Mouse (Mus musculus): ENCODE measurements at regions not wholly inside any gene's neighbourhood (a gene's known extent, or its start where the extent isn't known, plus 50 kb on each side); places are given as distances from the start of the nearest gene placed in this dataset.

DNA sequence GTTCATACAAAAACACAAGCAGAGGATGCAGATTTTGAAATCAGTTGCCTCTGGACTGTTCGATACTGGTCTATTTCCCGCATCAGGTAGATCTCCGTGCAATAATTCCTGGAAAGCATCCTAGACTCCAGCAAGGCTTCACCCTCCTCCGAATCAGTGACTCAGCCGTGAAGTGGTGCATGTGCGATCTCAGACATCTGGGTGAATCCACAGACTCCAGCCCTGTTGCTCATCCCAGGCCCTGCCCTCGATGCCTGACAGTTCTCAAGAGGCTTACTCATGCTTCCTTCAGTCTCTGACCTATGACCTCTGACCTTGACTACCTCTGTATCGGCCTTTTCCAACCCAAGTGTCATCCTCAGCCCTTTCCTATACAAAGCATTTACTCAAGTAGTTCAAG lies 68.1 kb upstream of the Ankrd55 start:
- Histone ChIP-seq H3K27me3 (ENCODE audit: control insufficient read depth, insufficient read depth, low read length) (no peaks in the 10 kb centered on the region), H3K9ac (ENCODE audit: low read length) (no peak overlapping the region), H3K36me3 (ENCODE audit: control insufficient read depth, insufficient read depth, low read length) (no peaks in the 10 kb centered on the region), H3K4me3 (ENCODE audit: low read depth, low read length) (no peak overlapping the region), H3K27ac (ENCODE audit: low read depth, low read length) (no peak overlapping the region), H3K4me2 (ENCODE audit: low read depth, low read length, severe bottlenecking) (no peak overlapping the region), H3K4me1 (replicated peaks; ENCODE audit: control insufficient read depth, insufficient read depth, low read length) (no peaks in the 10 kb centered on the region), H3K9me3 (ENCODE audit: control insufficient read depth, low read length) (no peaks in the 10 kb centered on the region)
- WGBS: 93% methylated on average over 8 of the region's 8 CpGs
- DNase-seq (ENCODE audit: low spot score) (no peak), ATAC-seq (replicated peaks; ENCODE audit: low FRiP score) (no peak)

DNA sequence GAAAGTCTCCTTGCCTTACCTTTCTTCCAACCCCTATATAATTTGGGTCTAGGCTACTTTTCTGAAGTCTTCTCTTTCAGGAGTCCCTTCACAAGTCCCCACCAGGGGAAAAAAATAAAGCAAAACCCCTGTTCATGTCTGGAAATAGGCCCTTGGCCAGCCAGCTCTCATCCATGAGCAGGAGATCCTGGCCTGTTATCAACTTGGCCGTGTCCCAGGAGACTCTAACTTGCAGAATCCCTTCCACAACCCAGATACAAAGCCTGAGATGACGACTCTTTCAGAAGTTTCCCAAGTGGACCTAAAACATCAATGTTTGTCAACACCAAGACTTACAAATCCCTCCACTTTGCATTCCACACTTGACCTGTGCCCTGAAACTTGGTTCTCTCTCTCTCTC lies 64.6 kb upstream of the Ankrd55 start:
- no peak overlapping the region for H3K4me2 ChIP-seq (ENCODE audit: low read depth, low read length, severe bottlenecking)
- no peak overlapping the region for H3K4me3 ChIP-seq (ENCODE audit: low read depth, low read length)
- H3K27ac ChIP-seq (ENCODE audit: low read depth, low read length): no peak overlapping the region
- no peak for ATAC-seq (replicated peaks; ENCODE audit: low FRiP score)
- WGBS: 84% methylated on average over 2 of the region's 2 CpGs
- no peak for DNase-seq (ENCODE audit: low spot score)
- no peak overlapping the region for H3K9ac ChIP-seq (ENCODE audit: low read length)
- no peaks in the 10 kb centered on the region for H3K27me3 ChIP-seq (ENCODE audit: control insufficient read depth, insufficient read depth, low read length)
- no peaks in the 10 kb centered on the region for H3K36me3 ChIP-seq (ENCODE audit: control insufficient read depth, insufficient read depth, low read length)
- no peaks in the 10 kb centered on the region for H3K9me3 ChIP-seq (ENCODE audit: control insufficient read depth, low read length)
- H3K4me1 ChIP-seq (replicated peaks; ENCODE audit: control insufficient read depth, insufficient read depth, low read length): no peaks in the 10 kb centered on the region

DNA sequence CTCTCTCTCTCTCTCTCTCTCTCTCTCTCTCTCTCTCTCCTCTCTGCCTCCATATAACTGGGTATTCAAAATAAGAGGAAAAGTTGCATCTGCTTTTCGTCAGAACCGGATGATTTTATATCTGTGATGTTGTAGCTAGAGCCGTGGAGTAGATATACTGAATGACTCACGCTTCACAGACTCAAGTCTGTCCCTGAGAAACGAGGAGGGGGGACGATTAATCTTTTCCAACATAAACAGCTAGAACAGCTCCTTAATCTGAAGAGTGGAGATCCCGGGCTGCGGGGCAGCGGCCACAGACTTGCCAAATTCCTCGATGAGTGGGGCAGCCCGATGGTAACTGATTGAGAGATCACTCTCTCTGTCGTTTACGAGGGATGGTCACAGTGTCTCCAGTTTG lies 60.5 kb upstream of the Ankrd55 start:
- no peak overlapping the region for H3K4me3 ChIP-seq (ENCODE audit: low read depth, low read length)
- no peaks in the 10 kb centered on the region for H3K27me3 ChIP-seq (ENCODE audit: control insufficient read depth, insufficient read depth, low read length)
- H3K4me1 ChIP-seq (replicated peaks; ENCODE audit: control insufficient read depth, insufficient read depth, low read length): no peaks in the 10 kb centered on the region
- DNase-seq (ENCODE audit: low spot score) (no peak), ATAC-seq (replicated peaks; ENCODE audit: low FRiP score) (no peak)
- no peak overlapping the region for H3K4me2 ChIP-seq (ENCODE audit: low read depth, low read length, severe bottlenecking)
- H3K9me3 ChIP-seq (ENCODE audit: control insufficient read depth, low read length): no peaks in the 10 kb centered on the region
- H3K9ac ChIP-seq (ENCODE audit: low read length): no peak overlapping the region
- no peaks in the 10 kb centered on the region for H3K36me3 ChIP-seq (ENCODE audit: control insufficient read depth, insufficient read depth, low read length)
- H3K27ac ChIP-seq (ENCODE audit: low read depth, low read length): no peak overlapping the region
- WGBS: 88% methylated on average over 13 of the region's 13 CpGs

DNA sequence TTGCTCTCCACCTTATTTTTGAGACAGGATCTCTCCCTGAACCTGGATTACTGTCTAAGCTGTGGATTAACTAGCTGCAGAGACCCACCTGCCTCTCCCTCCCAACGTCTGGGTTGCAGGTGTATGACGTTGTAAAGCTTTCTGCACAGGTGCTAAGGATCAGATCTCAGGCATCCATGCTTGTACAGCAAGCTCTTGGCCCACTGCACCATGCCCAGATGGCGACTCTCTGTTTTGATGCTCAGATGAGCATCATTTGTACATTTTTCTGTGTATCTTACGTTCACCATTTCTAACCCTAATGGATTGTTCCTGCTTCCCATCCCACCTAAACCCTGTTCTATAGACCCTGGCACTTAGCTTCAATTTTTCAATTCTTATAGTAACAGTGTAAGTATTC lies 59.4 kb upstream of the Ankrd55 start:
- no peak for DNase-seq (ENCODE audit: low spot score)
- H3K4me3 ChIP-seq (ENCODE audit: low read depth, low read length): no peak overlapping the region
- H3K9me3 ChIP-seq (ENCODE audit: control insufficient read depth, low read length): no peaks in the 10 kb centered on the region
- H3K36me3 ChIP-seq (ENCODE audit: control insufficient read depth, insufficient read depth, low read length): no peaks in the 10 kb centered on the region
- no peak overlapping the region for H3K27ac ChIP-seq (ENCODE audit: low read depth, low read length)
- no peak overlapping the region for H3K9ac ChIP-seq (ENCODE audit: low read length)
- ATAC-seq (replicated peaks; ENCODE audit: low FRiP score): no peak
- H3K4me1 ChIP-seq (replicated peaks; ENCODE audit: control insufficient read depth, insufficient read depth, low read length): no peaks in the 10 kb centered on the region
- no peak overlapping the region for H3K4me2 ChIP-seq (ENCODE audit: low read depth, low read length, severe bottlenecking)
- WGBS: 84% methylated on average over 4 of the region's 4 CpGs
- H3K27me3 ChIP-seq (ENCODE audit: control insufficient read depth, insufficient read depth, low read length): no peaks in the 10 kb centered on the region

DNA sequence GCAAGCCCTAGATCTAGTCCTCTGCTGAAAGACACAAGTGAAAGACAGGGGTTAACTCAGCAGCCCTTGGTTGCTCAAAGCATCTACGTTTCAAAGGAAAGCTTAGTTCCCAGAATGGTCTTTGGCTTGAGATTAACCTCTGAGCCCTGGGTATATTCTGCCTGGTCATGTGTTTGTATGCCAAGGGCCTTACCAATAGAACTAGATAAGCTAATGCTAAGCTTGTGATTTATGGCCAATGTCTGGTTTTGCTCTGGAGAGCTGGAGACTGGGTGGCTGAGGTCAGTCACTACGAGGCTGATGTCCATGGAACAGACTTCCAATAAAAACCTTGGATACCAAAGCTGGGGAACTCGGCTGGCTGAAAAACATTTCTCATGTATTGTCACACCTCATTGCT lies 58.1 kb upstream of the Ankrd55 start:
- 78% methylated on average over 3 of the region's 3 CpGs for WGBS
- ATAC-seq (replicated peaks; ENCODE audit: low FRiP score) (no peak), DNase-seq (ENCODE audit: low spot score) (no peak)
- H3K27ac ChIP-seq (ENCODE audit: low read depth, low read length): no peak overlapping the region
- no peak overlapping the region for H3K4me3 ChIP-seq (ENCODE audit: low read depth, low read length)
- no peaks in the 10 kb centered on the region for H3K27me3 ChIP-seq (ENCODE audit: control insufficient read depth, insufficient read depth, low read length)
- H3K36me3 ChIP-seq (ENCODE audit: control insufficient read depth, insufficient read depth, low read length): no peaks in the 10 kb centered on the region
- H3K9me3 ChIP-seq (ENCODE audit: control insufficient read depth, low read length): no peaks in the 10 kb centered on the region
- no peak overlapping the region for H3K4me2 ChIP-seq (ENCODE audit: low read depth, low read length, severe bottlenecking)
- H3K4me1 ChIP-seq (replicated peaks; ENCODE audit: control insufficient read depth, insufficient read depth, low read length): no peaks in the 10 kb centered on the region
- no peak overlapping the region for H3K9ac ChIP-seq (ENCODE audit: low read length)

DNA sequence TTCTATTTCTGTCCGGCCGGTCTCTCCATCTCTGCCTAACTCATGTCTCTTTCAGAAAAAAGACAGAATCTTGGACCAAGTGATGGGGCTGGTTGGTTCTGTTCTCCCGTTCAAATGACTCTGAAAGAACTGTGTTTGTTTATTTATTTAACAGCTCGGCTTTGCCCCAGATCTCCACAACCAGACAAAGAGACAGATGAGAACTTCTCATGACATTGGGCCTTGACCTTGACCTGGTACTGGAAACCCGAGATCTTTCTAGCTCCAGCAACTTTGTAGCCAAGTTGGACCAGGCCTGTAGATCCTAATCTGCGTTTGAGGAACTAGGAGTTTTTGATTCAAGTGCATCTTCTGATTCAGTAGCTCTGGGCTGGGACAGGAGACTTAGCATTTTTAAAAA lies 53.6 kb upstream of the Ankrd55 start:
- ATAC-seq (replicated peaks; ENCODE audit: low FRiP score) (no peak), DNase-seq (ENCODE audit: low spot score) (no peak)
- H3K27ac ChIP-seq (ENCODE audit: low read depth, low read length): no peak overlapping the region
- H3K36me3 ChIP-seq (ENCODE audit: control insufficient read depth, insufficient read depth, low read length): no peaks in the 10 kb centered on the region
- no peaks in the 10 kb centered on the region for H3K9me3 ChIP-seq (ENCODE audit: control insufficient read depth, low read length)
- no peaks in the 10 kb centered on the region for H3K27me3 ChIP-seq (ENCODE audit: control insufficient read depth, insufficient read depth, low read length)
- no peak overlapping the region for H3K9ac ChIP-seq (ENCODE audit: low read length)
- H3K4me3 ChIP-seq (ENCODE audit: low read depth, low read length): no peak overlapping the region
- 87% methylated on average over 6 of the region's 6 CpGs for WGBS
- H3K4me1 ChIP-seq (replicated peaks; ENCODE audit: control insufficient read depth, insufficient read depth, low read length): no peaks in the 10 kb centered on the region
- H3K4me2 ChIP-seq (ENCODE audit: low read depth, low read length, severe bottlenecking): no peak overlapping the region

DNA sequence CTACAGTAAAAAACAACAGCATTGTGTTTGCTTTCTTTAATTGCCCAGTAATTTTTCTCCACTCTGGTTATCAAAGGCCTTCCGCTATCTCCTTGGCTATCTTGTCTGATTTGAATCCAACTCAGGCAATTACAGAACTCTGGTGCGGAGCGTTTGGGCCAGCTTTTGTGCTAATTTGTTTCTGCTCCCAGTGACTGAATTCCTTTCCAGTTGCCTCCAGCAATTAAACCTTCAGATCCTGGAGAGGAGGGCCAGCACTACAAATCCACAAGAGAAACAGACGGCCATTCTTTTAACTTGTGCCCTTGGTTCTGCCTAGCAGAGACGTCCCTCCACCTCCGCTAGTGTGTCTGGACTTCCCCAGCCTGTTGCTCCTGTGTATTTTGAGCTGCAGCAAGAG lies 51.3 kb upstream of the Ankrd55 start:
- Histone ChIP-seq H3K4me2 (ENCODE audit: low read depth, low read length, severe bottlenecking) (no peak overlapping the region), H3K27me3 (ENCODE audit: control insufficient read depth, insufficient read depth, low read length) (no peaks in the 10 kb centered on the region), H3K36me3 (ENCODE audit: control insufficient read depth, insufficient read depth, low read length) (no peaks in the 10 kb centered on the region), H3K9me3 (ENCODE audit: control insufficient read depth, low read length) (no peaks in the 10 kb centered on the region), H3K4me1 (replicated peaks; ENCODE audit: control insufficient read depth, insufficient read depth, low read length) (peaks cover 5% of the 10 kb centered on the region; the same call in 1 of the 2 replicates), H3K9ac (ENCODE audit: low read length) (no peak overlapping the region), H3K27ac (ENCODE audit: low read depth, low read length) (no peak overlapping the region), H3K4me3 (ENCODE audit: low read depth, low read length) (no peak overlapping the region)
- ATAC-seq (replicated peaks; ENCODE audit: low FRiP score) (no peak), DNase-seq (ENCODE audit: low spot score) (no peak)
- WGBS: 55% methylated on average over 6 of the region's 6 CpGs

DNA sequence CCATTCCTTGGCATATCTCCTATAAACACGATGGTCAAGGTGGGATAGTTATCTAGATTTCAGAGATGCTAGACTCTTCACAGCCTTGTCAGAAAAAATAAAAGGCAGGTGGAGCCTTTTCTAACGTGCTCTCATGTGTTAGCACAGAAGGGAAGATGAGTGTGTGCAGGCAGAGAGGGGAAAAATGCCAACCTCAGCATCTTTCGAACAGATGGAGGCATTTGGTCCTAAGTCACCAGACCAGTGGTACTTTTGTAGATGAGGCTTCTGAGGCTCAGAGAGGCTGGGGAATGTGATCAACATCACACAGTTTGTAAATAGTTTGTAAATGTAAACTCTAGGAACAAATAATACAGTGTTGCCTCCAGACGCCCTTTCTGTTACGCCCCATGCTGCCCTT lies 50.9 kb upstream of the Ankrd55 start:
- no peaks in the 10 kb centered on the region for H3K27me3 ChIP-seq (ENCODE audit: control insufficient read depth, insufficient read depth, low read length)
- ATAC-seq (replicated peaks; ENCODE audit: low FRiP score) (no peak), DNase-seq (ENCODE audit: low spot score) (no peak)
- WGBS: 74% methylated on average over 5 of the region's 5 CpGs
- no peak overlapping the region for H3K4me3 ChIP-seq (ENCODE audit: low read depth, low read length)
- peaks cover 5% of the 10 kb centered on the region; the same call in 1 of the 2 replicates for H3K4me1 ChIP-seq (replicated peaks; ENCODE audit: control insufficient read depth, insufficient read depth, low read length)
- H3K4me2 ChIP-seq (ENCODE audit: low read depth, low read length, severe bottlenecking): no peak overlapping the region
- H3K9me3 ChIP-seq (ENCODE audit: control insufficient read depth, low read length): no peaks in the 10 kb centered on the region
- H3K36me3 ChIP-seq (ENCODE audit: control insufficient read depth, insufficient read depth, low read length): no peaks in the 10 kb centered on the region
- H3K9ac ChIP-seq (ENCODE audit: low read length): no peak overlapping the region
- H3K27ac ChIP-seq (ENCODE audit: low read depth, low read length): no peak overlapping the region

DNA sequence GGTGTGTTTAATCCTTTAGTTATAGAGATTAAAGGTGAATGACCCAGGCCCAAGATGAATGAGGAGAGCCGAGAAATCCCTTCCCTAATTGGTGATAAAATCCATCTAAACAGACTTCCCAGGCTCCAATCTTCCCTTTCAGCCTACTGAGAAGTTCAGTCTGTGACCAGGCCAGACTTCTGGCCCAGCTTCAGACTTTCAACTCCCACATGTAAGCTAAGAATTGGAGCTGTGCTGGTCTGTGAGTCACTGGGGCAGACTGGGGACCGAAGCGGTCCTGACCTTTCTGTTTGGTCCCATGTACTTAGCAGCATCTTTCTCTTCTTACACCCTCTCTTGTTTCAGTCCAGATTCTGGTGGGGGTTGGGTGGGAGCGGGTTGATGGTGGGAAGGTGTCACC lies 50.3 kb upstream of the Ankrd55 start:
- H3K36me3 ChIP-seq (ENCODE audit: control insufficient read depth, insufficient read depth, low read length): no peaks in the 10 kb centered on the region
- H3K9ac ChIP-seq (ENCODE audit: low read length): no peak overlapping the region
- H3K9me3 ChIP-seq (ENCODE audit: control insufficient read depth, low read length): no peaks in the 10 kb centered on the region
- no peak overlapping the region for H3K4me2 ChIP-seq (ENCODE audit: low read depth, low read length, severe bottlenecking)
- WGBS: 59% methylated on average over 4 of the region's 4 CpGs
- ATAC-seq (replicated peaks; ENCODE audit: low FRiP score) (no peak), DNase-seq (ENCODE audit: low spot score) (no peak)
- H3K4me3 ChIP-seq (ENCODE audit: low read depth, low read length): no peak overlapping the region
- H3K27ac ChIP-seq (ENCODE audit: low read depth, low read length): no peak overlapping the region
- H3K4me1 ChIP-seq (replicated peaks; ENCODE audit: control insufficient read depth, insufficient read depth, low read length): peaks cover 5% of the 10 kb centered on the region; the same call in 1 of the 2 replicates
- H3K27me3 ChIP-seq (ENCODE audit: control insufficient read depth, insufficient read depth, low read length): no peaks in the 10 kb centered on the region
